Mouse (Mus musculus) neural tube, embryonic 11.5 days (tissue): ENCODE results near the gene Unc13a. TPM values are rescaled to one million over a fixed set of nuclear protein-coding genes. Genes with fewer than 3 reads are reported as not detected.

Source experiments
- ATAC-seq: fragments of 200-750 bp; cut with Nextera tagmentation; 2 replicates; pipeline ENCODE4 v1.8.0; 2017; ENCODE audit warnings: moderate number of reproducible peaks, mild to moderate bottlenecking, moderate TSS enrichment, moderate library complexity; ENCODE audit not compliant: insufficient read depth, low FRiP score, low TSS enrichment
- DNase-seq: peaks from one replicate; pipeline ENCODE4 v3.0.0-alpha.2; 2015; ENCODE audit warnings: low spot score
- H3K27ac ChIP-seq: fragments of 300-500 bp; sonication (generic); 2 replicates; pipeline ENCODE4 v1.5.1; 2014; ENCODE audit warnings: low read depth, mild to moderate bottlenecking, low read length
- H3K27me3 ChIP-seq: fragments of 300-500 bp; sonication (generic); 2 replicates; pipeline ENCODE4 v1.6.1; 2014; ENCODE audit warnings: mild to moderate bottlenecking, low read length, mixed read lengths; ENCODE audit not compliant: control insufficient read depth, insufficient read depth
- H3K36me3 ChIP-seq: fragments of 300-500 bp; sonication (generic); 2 replicates; pipeline ENCODE4 v1.6.1; 2014; ENCODE audit warnings: mild to moderate bottlenecking, low read length, moderate library complexity, mixed read lengths; ENCODE audit not compliant: control insufficient read depth, insufficient read depth
- H3K4me1 ChIP-seq: fragments of 300-500 bp; sonication (generic); 2 replicates; pipeline ENCODE4 v1.6.1; 2014; ENCODE audit warnings: low read length, mixed read lengths; ENCODE audit not compliant: control insufficient read depth, insufficient read depth
- H3K4me2 ChIP-seq: fragments of 300-500 bp; sonication (generic); 2 replicates; pipeline ENCODE4 v1.6.1; 2014; ENCODE audit warnings: low read depth, mild to moderate bottlenecking, moderate library complexity
- H3K4me3 ChIP-seq: fragments of 300-500 bp; sonication (generic); 2 replicates; pipeline ENCODE4 v1.5.1; 2014; ENCODE audit warnings: low read depth, low read length
- H3K9ac ChIP-seq: fragments of 300-500 bp; sonication (generic); 2 replicates; pipeline ENCODE4 v1.6.1; 2014; ENCODE audit warnings: mild to moderate bottlenecking, low read length
- H3K9me3 ChIP-seq: fragments of 300-500 bp; sonication (generic); 2 replicates; pipeline ENCODE4 v1.6.1; 2016; ENCODE audit warnings: low read length; ENCODE audit not compliant: control insufficient read depth
- WGBS: fragments of 180-500 bp; shearing (Covaris S2); extraction: QIAGEN DNeasy Blood & Tissue Kit; methylation state at CpG from one replicate; pipeline ENCODE4 v1.1.7; 2014; 5-methylcytosine and 5-hydroxymethylcytosine counted together
- polyA plus RNA-seq: library from polyadenylated mRNA; unstranded; fragments of >200 nt; fragmentation: Nextera tagmentation; extraction: Ambion mirVana; gene quantifications from 2 replicates; pipeline ENCODE4 v1.2.1, GENCODE M21; 2014

Unc13a gene
- polyA plus RNA-seq, 1 experiment from 2014 or later, result 7.7 TPM

GRCm38 (mm10) chr8:71675456-71676019 lies 4.0 kb upstream of the Unc13a start:
- no peak overlapping the region for H3K27ac ChIP-seq
- H3K4me1 ChIP-seq, result no peaks in the 10 kb centered on the region
- no peaks in the 10 kb centered on the region for H3K36me3 ChIP-seq
- no peak overlapping the region for H3K9ac ChIP-seq
- no peak for DNase-seq
- no peak for ATAC-seq
- WGBS, result 29% methylated on average over 9 of the region's 9 CpGs
- H3K9me3 ChIP-seq, result no peaks in the 10 kb centered on the region
- no peak overlapping the region for H3K4me2 ChIP-seq
- peaks cover 63% of the 10 kb centered on the region for H3K27me3 ChIP-seq
- H3K4me3 ChIP-seq, result no peak overlapping the region

GRCm38 (mm10) chr8:71674071-71674470 lies 2.5 kb upstream of the Unc13a start:
- DNase-seq (no peak), ATAC-seq (no peak)
- peaks cover 49% of the 10 kb centered on the region for H3K27me3 ChIP-seq
- no peak overlapping the region for H3K4me2 ChIP-seq
- no peak overlapping the region for H3K27ac ChIP-seq
- H3K4me1 ChIP-seq, result no peaks in the 10 kb centered on the region
- WGBS, result 75% methylated on average over 2 of the region's 2 CpGs
- H3K9me3 ChIP-seq, result no peaks in the 10 kb centered on the region
- H3K9ac ChIP-seq, result no peak overlapping the region
- H3K4me3 ChIP-seq, result no peak overlapping the region
- no peaks in the 10 kb centered on the region for H3K36me3 ChIP-seq

- Histone ChIP-seq H3K27me3 (peaks cover 37% of the 10 kb centered on the region), H3K36me3 (no peaks in the 10 kb centered on the region), H3K27ac (no peak overlapping the region), H3K9ac (no peak overlapping the region), H3K9me3 (no peaks in the 10 kb centered on the region), H3K4me1 (peaks cover 13% of the 10 kb centered on the region), H3K4me3 (no peak overlapping the region; the same call in 1 of the 2 replicates), H3K4me2 (peak overlapping the region; percentile 91)
- DNase-seq (no peak), ATAC-seq (no peak)
- WGBS, result 53% methylated on average over 6 of the region's 6 CpGs
Observed at GRCm38 (mm10) chr8:71672168-71672735, 695 bp upstream of the Unc13a start.

- Histone ChIP-seq H3K36me3 (no peaks in the 10 kb centered on the region), H3K4me2 (peak overlapping the region; percentile 91), H3K4me3 (peak overlapping the region; percentile 68), H3K9me3 (no peaks in the 10 kb centered on the region), H3K4me1 (peaks cover 13% of the 10 kb centered on the region), H3K27me3 (peaks cover 23% of the 10 kb centered on the region), H3K27ac (peak overlapping the region; percentile 68), H3K9ac (peak overlapping the region; percentile 60)
- DNase-seq (peak; percentile 87), ATAC-seq (peak; percentile 56)
- under 1% methylated on average over 58 of the region's 64 CpGs for WGBS
Observed at GRCm38 (mm10) chr8:71670621-71671548, 672 bp downstream of the Unc13a start.

- Histone ChIP-seq H3K9ac (peak overlapping the region; percentile 46; the same call in 1 of the 2 replicates), H3K4me1 (peaks cover 13% of the 10 kb centered on the region), H3K27me3 (peaks cover 16% of the 10 kb centered on the region), H3K4me2 (peak overlapping the region; percentile 91), H3K9me3 (no peaks in the 10 kb centered on the region), H3K36me3 (no peaks in the 10 kb centered on the region), H3K27ac (no peak overlapping the region), H3K4me3 (peak overlapping the region; percentile 68)
- ATAC-seq (peak; percentile 7), DNase-seq (no peak)
- WGBS, result 8% methylated on average over 11 of the region's 12 CpGs
Observed at GRCm38 (mm10) chr8:71670198-71670597, 1.4 kb downstream of the Unc13a start.

GRCm38 (mm10) chr8:71668220-71668975 lies 3.2 kb downstream of the Unc13a start:
- DNase-seq, result peak; percentile 61
- ATAC-seq, result no peak
- 4% methylated on average over 21 of the region's 21 CpGs for WGBS
- Histone ChIP-seq H3K9me3 (no peaks in the 10 kb centered on the region), H3K36me3 (no peaks in the 10 kb centered on the region), H3K4me3 (no peak overlapping the region), H3K27me3 (peaks cover 11% of the 10 kb centered on the region), H3K4me1 (peaks cover 13% of the 10 kb centered on the region), H3K27ac (peak overlapping the region; percentile 68), H3K4me2 (peak overlapping the region; percentile 20; the same call in 1 of the 2 replicates), H3K9ac (peak overlapping the region; percentile 22; the same call in 1 of the 2 replicates)

- Histone ChIP-seq H3K4me3 (no peak overlapping the region), H3K36me3 (no peaks in the 10 kb centered on the region), H3K9me3 (no peaks in the 10 kb centered on the region), H3K9ac (peak overlapping the region; percentile 32; the same call in 1 of the 2 replicates), H3K4me2 (0 out of 2 replicates have a peak overlapping the region, but pooled peaks have one; percentile 9), H3K4me1 (peaks cover 13% of the 10 kb centered on the region), H3K27me3 (peaks cover 14% of the 10 kb centered on the region), H3K27ac (peak overlapping the region; percentile 68)
- WGBS, result 46% methylated on average over 5 of the region's 5 CpGs
- ATAC-seq, result no peak
- peak; percentile 56 for DNase-seq
Observed at GRCm38 (mm10) chr8:71667256-71667655, 4.3 kb downstream of the Unc13a start.

- no peak for DNase-seq
- Histone ChIP-seq H3K27ac (peak overlapping the region; percentile 54), H3K36me3 (no peaks in the 10 kb centered on the region), H3K27me3 (peaks cover 18% of the 10 kb centered on the region), H3K9me3 (no peaks in the 10 kb centered on the region), H3K9ac (no peak overlapping the region), H3K4me3 (no peak overlapping the region), H3K4me1 (peaks cover 13% of the 10 kb centered on the region), H3K4me2 (no peak overlapping the region)
- ATAC-seq, result no peak
- WGBS, result 4% methylated on average over 1 of the region's 1 CpGs
Observed at GRCm38 (mm10) chr8:71666855-71667254, 4.7 kb downstream of the Unc13a start.
